Mouse (Mus musculus): Measurements from ENCODE around the gene Ttc23l. TPM values are rescaled to one million over a fixed set of nuclear protein-coding genes. Genes with fewer than 3 reads are reported as not detected.
"Not testable (repeated sequence)": the region's sequence is repeated elsewhere in the genome, so short reads cannot be mapped to it uniquely, and the experiment has no call there.

The Ttc23l gene
- polyA plus RNA-seq, 1 experiment from 2014 or later, result not detected

- WGBS, result 57% methylated on average over 11 of the region's 11 CpGs
- peak; percentile 94 for ATAC-seq
- H3K27ac ChIP-seq, result no peak overlapping the region
- no peaks in the 10 kb centered on the region for H3K9me3 ChIP-seq
- no peak overlapping the region for H3K4me3 ChIP-seq (replicated peaks)
- H3K4me2 ChIP-seq (replicated peaks), result no peak overlapping the region
- no peaks in the 10 kb centered on the region for H3K27me3 ChIP-seq
- H3K36me3 ChIP-seq, result peaks cover 3% of the 10 kb centered on the region
- H3K9ac ChIP-seq (replicated peaks), result no peak overlapping the region
- no peaks in the 10 kb centered on the region for H3K4me1 ChIP-seq (replicated peaks)
These were observed 57.4 kb downstream of the Ttc23l start for GRCm38 (mm10) chr15:10500838-10501719.

GRCm38 (mm10) chr15:10500035-10500434, 58.4 kb downstream of the Ttc23l start:
- 86% methylated on average over 5 of the region's 5 CpGs for WGBS
- H3K36me3 ChIP-seq, result peaks cover 8% of the 10 kb centered on the region
- no peak overlapping the region for H3K9ac ChIP-seq (replicated peaks)
- no peak overlapping the region for H3K4me3 ChIP-seq (replicated peaks)
- no peaks in the 10 kb centered on the region for H3K9me3 ChIP-seq
- no peaks in the 10 kb centered on the region for H3K27me3 ChIP-seq
- no peak for ATAC-seq
- H3K4me2 ChIP-seq (replicated peaks), result no peak overlapping the region
- no peaks in the 10 kb centered on the region for H3K4me1 ChIP-seq (replicated peaks)
- no peak overlapping the region for H3K27ac ChIP-seq

- peaks cover 10% of the 10 kb centered on the region for H3K36me3 ChIP-seq
- no peak overlapping the region for H3K27ac ChIP-seq
- no peak overlapping the region for H3K9ac ChIP-seq (replicated peaks)
- no peak overlapping the region for H3K4me2 ChIP-seq (replicated peaks)
- H3K27me3 ChIP-seq, result no peaks in the 10 kb centered on the region
- no peaks in the 10 kb centered on the region for H3K9me3 ChIP-seq
- ATAC-seq, result no peak
- H3K4me1 ChIP-seq (replicated peaks), result no peaks in the 10 kb centered on the region
- WGBS, result 80% methylated on average over 5 of the region's 5 CpGs
- no peak overlapping the region for H3K4me3 ChIP-seq (replicated peaks)
These were observed 58.9 kb downstream of the Ttc23l start for GRCm38 (mm10) chr15:10499593-10499992.

- not testable (repeated sequence) for H3K4me3 ChIP-seq (replicated peaks); H3K9me3 ChIP-seq; H3K9ac ChIP-seq (replicated peaks); ATAC-seq; H3K4me1 ChIP-seq (replicated peaks); H3K27me3 ChIP-seq; H3K4me2 ChIP-seq (replicated peaks); H3K27ac ChIP-seq
- WGBS, result 100% methylated on average over 1 of the region's 1 CpGs
- peaks cover 34% of the 10 kb centered on the region for H3K36me3 ChIP-seq
These were observed 61.8 kb downstream of the Ttc23l start for GRCm38 (mm10) chr15:10496696-10497095.

GRCm38 (mm10) chr15:10495944-10496343, 62.5 kb downstream of the Ttc23l start:
- WGBS, result 92% methylated on average over 11 of the region's 11 CpGs
- H3K4me3 ChIP-seq (replicated peaks), result no peak overlapping the region
- H3K9me3 ChIP-seq, result no peaks in the 10 kb centered on the region
- no peaks in the 10 kb centered on the region for H3K27me3 ChIP-seq
- no peak for ATAC-seq
- H3K9ac ChIP-seq (replicated peaks), result no peak overlapping the region
- no peak overlapping the region for H3K27ac ChIP-seq
- H3K4me1 ChIP-seq (replicated peaks), result no peaks in the 10 kb centered on the region
- H3K4me2 ChIP-seq (replicated peaks), result no peak overlapping the region
- peaks cover 34% of the 10 kb centered on the region for H3K36me3 ChIP-seq

- WGBS, result 90% methylated on average over 5 of the region's 5 CpGs
- no peak for ATAC-seq
- H3K4me2 ChIP-seq (replicated peaks), result no peak overlapping the region
- H3K9ac ChIP-seq (replicated peaks), result no peak overlapping the region
- H3K27ac ChIP-seq, result no peak overlapping the region
- H3K36me3 ChIP-seq, result peaks cover 41% of the 10 kb centered on the region
- no peak overlapping the region for H3K4me3 ChIP-seq (replicated peaks)
- no peaks in the 10 kb centered on the region for H3K9me3 ChIP-seq
- H3K27me3 ChIP-seq, result no peaks in the 10 kb centered on the region
- peaks cover 13% of the 10 kb centered on the region for H3K4me1 ChIP-seq (replicated peaks)
These were observed 68.4 kb downstream of the Ttc23l start for GRCm38 (mm10) chr15:10490101-10490500.

- Histone ChIP-seq H3K36me3 (peaks cover 30% of the 10 kb centered on the region), H3K9me3 (no peaks in the 10 kb centered on the region), H3K4me1 (replicated peaks) (peaks cover 24% of the 10 kb centered on the region), H3K9ac (replicated peaks) (no peak overlapping the region), H3K4me2 (replicated peaks) (peak overlapping the region; percentile 72), H3K27me3 (no peaks in the 10 kb centered on the region), H3K4me3 (replicated peaks) (peak overlapping the region; percentile 83), H3K27ac (no peak overlapping the region)
- 66% methylated on average over 2 of the region's 2 CpGs for WGBS
- no peak for ATAC-seq
These were observed 71.2 kb downstream of the Ttc23l start for GRCm38 (mm10) chr15:10487246-10487645.

GRCm38 (mm10) chr15:10486365-10486839, 72.1 kb downstream of the Ttc23l start:
- 2% methylated on average over 18 of the region's 18 CpGs for WGBS
- peak; percentile 72 for ATAC-seq
- Histone ChIP-seq H3K27me3 (no peaks in the 10 kb centered on the region), H3K27ac (peak overlapping the region; percentile 80), H3K4me1 (replicated peaks) (peaks cover 24% of the 10 kb centered on the region), H3K9ac (replicated peaks) (peak overlapping the region; percentile 82), H3K4me2 (replicated peaks) (peak overlapping the region; percentile 72), H3K4me3 (replicated peaks) (peak overlapping the region; percentile 83), H3K36me3 (peaks cover 31% of the 10 kb centered on the region), H3K9me3 (no peaks in the 10 kb centered on the region)

- Histone ChIP-seq H3K4me1 (replicated peaks) (peaks cover 24% of the 10 kb centered on the region), H3K9ac (replicated peaks) (peak within 1 kb of the TSS; percentile 82), H3K4me3 (replicated peaks) (peak within 1 kb of the TSS; percentile 83), H3K4me2 (replicated peaks) (peak within 1 kb of the TSS; percentile 72), H3K27ac (peak within 1 kb of the TSS; percentile 80), H3K27me3 (no peaks in the 10 kb centered on the region), H3K9me3 (no peaks in the 10 kb centered on the region), H3K36me3 (peaks cover 34% of the 10 kb centered on the region)
- ATAC-seq, result peak; percentile 100
- under 1% methylated on average over 58 of the region's 58 CpGs for WGBS
These were observed 72.7 kb downstream of the Ttc23l start, which contains the start of the genes Brix1 and Rad1 for GRCm38 (mm10) chr15:10485484-10486364. Gene Brix1 (minus strand): TSS chr15:10485947. Gene Rad1 (plus strand): TSS chr15:10486018.

- ATAC-seq, result peak; percentile 28; the same call in 1 of the 2 replicates
- peak overlapping the region; percentile 86 for H3K4me2 ChIP-seq (replicated peaks)
- 13% methylated on average over 3 of the region's 3 CpGs for WGBS
These were observed 87.5 kb downstream of the Ttc23l start for GRCm38 (mm10) chr15:10470941-10471340.

GRCm38 (mm10) chr15:10470151-10470831, 88.2 kb downstream of the Ttc23l start, which contains the start of gene Dnajc21:
Gene Dnajc21 (minus strand): TSS chr15:10470516.
- H3K9me3 ChIP-seq, result no peaks in the 10 kb centered on the region
- peak within 1 kb of the TSS; percentile 69 for H3K4me3 ChIP-seq (replicated peaks)
- no peaks in the 10 kb centered on the region for H3K27me3 ChIP-seq
- peak within 1 kb of the TSS; percentile 81 for H3K9ac ChIP-seq (replicated peaks)
- peak; percentile 96 for ATAC-seq
- WGBS, result under 1% methylated on average over 62 of the region's 87 CpGs
- peaks cover 22% of the 10 kb centered on the region for H3K4me1 ChIP-seq (replicated peaks)
- H3K4me2 ChIP-seq (replicated peaks), result peak within 1 kb of the TSS; percentile 86
- H3K36me3 ChIP-seq, result peaks cover 3% of the 10 kb centered on the region
- H3K27ac ChIP-seq, result peak within 1 kb of the TSS; percentile 86

More at GRCm38 (mm10) chr15:10470941-10471340, 87.5 kb downstream of the Ttc23l start:
- H3K4me1 ChIP-seq (replicated peaks), result peaks cover 22% of the 10 kb centered on the region
- peaks cover 10% of the 10 kb centered on the region for H3K36me3 ChIP-seq
- no peaks in the 10 kb centered on the region for H3K27me3 ChIP-seq
- peak overlapping the region; percentile 69 for H3K4me3 ChIP-seq (replicated peaks)
- H3K27ac ChIP-seq, result no peak overlapping the region
- no peaks in the 10 kb centered on the region for H3K9me3 ChIP-seq
- peak overlapping the region; percentile 81 for H3K9ac ChIP-seq (replicated peaks)

Data from midbrain, embryonic 13.5 days (tissue).